Mouse (Mus musculus) CH12.LX (cell line): ENCODE measurements at regions not wholly inside any gene's neighbourhood (a gene's known extent, or its start where the extent isn't known, plus 50 kb on each side); places are given as distances from the start of the nearest gene placed in this dataset.

ENCODE experiments used
- DNase-seq: peaks from one replicate; pipeline ENCODE4 v3.0.0-alpha.2; 2013; ENCODE audit errors: extremely low read depth
- H3K27ac ChIP-seq: 2 replicates; pipeline ENCODE4 v1.5.1; 2012; ENCODE audit warnings: low read depth, mild to moderate bottlenecking, control low read depth, moderate library complexity; ENCODE audit not compliant: insufficient read depth
- H3K27me3 ChIP-seq: replicated peaks from 2 replicates; pipeline ENCODE3; 2012; ENCODE audit warnings: inconsistent platforms
- H3K36me3 ChIP-seq, 2 experiments: replicated peaks in 1 of 2; 2 replicates each; pipeline versions ENCODE3 to v1.6.1; 2012; ENCODE audit warnings: inconsistent platforms in 1 of 2, low read length in 1 of 2, mild to moderate bottlenecking in 1 of 2, mixed read lengths in 1 of 2, moderate library complexity in 1 of 2; ENCODE audit not compliant: control insufficient read depth in 1 of 2, insufficient read depth in 1 of 2
- H3K4me1 ChIP-seq, 2 experiments: 2 replicates each; pipeline ENCODE4 v1.6.1; 2012; ENCODE audit warnings: inconsistent platforms in 1 of 2, moderate library complexity in 1 of 2; ENCODE audit not compliant: insufficient read depth in 2 of 2, control insufficient read depth in 1 of 2
- H3K4me2 ChIP-seq: 2 replicates; pipeline ENCODE4 v1.6.1; 2012; ENCODE audit warnings: low read depth, mild to moderate bottlenecking, control low read depth; ENCODE audit not compliant: poor library complexity, insufficient read depth, severe bottlenecking
- H3K4me3 ChIP-seq, 3 experiments: fragments of 150-350 bp in 1 of 3; sonication (generic) in 1 of 3; replicated peaks in 1 of 3; 2 replicates each; pipeline versions ENCODE3 to v1.5.1; 2011 to 2012; ENCODE audit warnings: low read depth in 2 of 3, low read length in 2 of 3, mild to moderate bottlenecking in 2 of 3, moderate library complexity in 2 of 3, control low read depth in 1 of 3, improper control_type of control experiment in 1 of 3, inconsistent platforms in 1 of 3, mixed read lengths in 1 of 3; ENCODE audit not compliant: poor library complexity in 1 of 3
- H3K79me2 ChIP-seq: replicated peaks from 2 replicates; pipeline ENCODE4 v1.6.1; 2012; ENCODE audit warnings: mild to moderate bottlenecking, moderate library complexity; ENCODE audit not compliant: control insufficient read depth, poor library complexity, insufficient read depth, severe bottlenecking; ENCODE audit errors: extremely low read depth
- H3K9ac ChIP-seq: 2 replicates; pipeline ENCODE4 v1.6.1; 2012; ENCODE audit warnings: low read depth, mild to moderate bottlenecking, control low read depth, moderate library complexity; ENCODE audit not compliant: insufficient read depth
- H3K9me3 ChIP-seq: replicated peaks from 2 replicates; pipeline ENCODE3; 2012; ENCODE audit warnings: low read length, inconsistent platforms, mixed read lengths
- BHLHE40 ChIP-seq: IDR thresholded peaks from 2 replicates; pipeline ENCODE4 v1.6.1; 2011; ENCODE audit warnings: mild to moderate bottlenecking, low read depth, low read length, improper control_type of control experiment
- CTCF ChIP-seq, 2 experiments: IDR thresholded peaks in 1 of 2; conservative IDR thresholded peaks in 1 of 2; 2 replicates each; pipeline ENCODE4 v1.5.1; 2011 to 2012; ENCODE audit warnings: low read depth in 2 of 2, low read length in 2 of 2, improper control_type of control experiment in 1 of 2, inconsistent platforms in 1 of 2, mild to moderate bottlenecking in 1 of 2, moderate library complexity in 1 of 2
- E2F4 ChIP-seq: IDR thresholded peaks from 2 replicates; pipeline ENCODE4 v1.6.1; 2011; ENCODE audit warnings: low read depth, low read length, improper control_type of control experiment; ENCODE audit not compliant: insufficient replicate concordance
- ELF1 ChIP-seq: IDR thresholded peaks from 2 replicates; pipeline ENCODE4 v1.6.1; 2014; ENCODE audit warnings: low read depth, mild to moderate bottlenecking, inconsistent platforms, low read length, improper control_type of control experiment
- EP300 ChIP-seq: IDR thresholded peaks from 2 replicates; pipeline ENCODE4 v1.6.1; 2011; ENCODE audit warnings: low read length, improper control_type of control experiment
- HCFC1 ChIP-seq: IDR thresholded peaks from 2 replicates; pipeline ENCODE4 v1.6.1; 2012; ENCODE audit warnings: low read depth, mild to moderate bottlenecking, inconsistent platforms, low read length, improper control_type of control experiment
- JUND ChIP-seq: conservative IDR thresholded peaks from 2 replicates; pipeline ENCODE4 v1.6.1; 2011; ENCODE audit warnings: low read depth, low read length, improper control_type of control experiment
- KAT2A ChIP-seq: IDR thresholded peaks from 2 replicates; pipeline ENCODE4 v1.6.1; 2012; ENCODE audit warnings: low read length, improper control_type of control experiment, inconsistent platforms; ENCODE audit not compliant: insufficient replicate concordance
- MAX ChIP-seq: IDR thresholded peaks from 2 replicates; pipeline ENCODE4 v1.6.1; 2011; ENCODE audit warnings: low read length, improper control_type of control experiment
- MEF2A ChIP-seq: IDR thresholded peaks from 2 replicates; pipeline ENCODE4 v1.6.1; 2014; ENCODE audit warnings: low read depth, mild to moderate bottlenecking, inconsistent platforms, low read length, improper control_type of control experiment, borderline replicate concordance
- MYC ChIP-seq: IDR thresholded peaks from 2 replicates; pipeline ENCODE4 v1.6.1; 2011; ENCODE audit warnings: low read depth, mild to moderate bottlenecking, improper control_type of control experiment, low read length
- NELFE ChIP-seq: IDR thresholded peaks from 2 replicates; pipeline ENCODE4 v1.6.1; 2011; ENCODE audit warnings: low read depth, low read length, improper control_type of control experiment
- NRF1 ChIP-seq: IDR thresholded peaks from 2 replicates; pipeline ENCODE4 v1.6.1; 2014; ENCODE audit warnings: low read depth, mild to moderate bottlenecking, inconsistent platforms, low read length, improper control_type of control experiment, moderate library complexity
- RAD21 ChIP-seq: IDR thresholded peaks from 2 replicates; pipeline ENCODE4 v1.6.1; 2011; ENCODE audit warnings: low read depth, mild to moderate bottlenecking, low read length, improper control_type of control experiment, moderate library complexity
- RCOR1 ChIP-seq: conservative IDR thresholded peaks from 2 replicates; pipeline ENCODE4 v1.6.1; 2012; ENCODE audit warnings: low read depth, mild to moderate bottlenecking, inconsistent platforms, low read length, improper control_type of control experiment
- SIN3A ChIP-seq: IDR thresholded peaks from 2 replicates; pipeline ENCODE4 v1.6.1; 2012; ENCODE audit warnings: low read length, improper control_type of control experiment, inconsistent platforms
- SMC3 ChIP-seq: IDR thresholded peaks from 2 replicates; pipeline ENCODE4 v1.6.1; 2011; ENCODE audit warnings: low read depth, low read length, improper control_type of control experiment
- UBTF ChIP-seq: IDR thresholded peaks from 2 replicates; pipeline ENCODE4 v1.6.1; 2012; ENCODE audit warnings: low read depth, mild to moderate bottlenecking, inconsistent platforms, low read length, improper control_type of control experiment, moderate library complexity
- USF1 ChIP-seq: IDR thresholded peaks from 2 replicates; pipeline ENCODE4 v1.6.1; 2014; ENCODE audit warnings: low read depth, mild to moderate bottlenecking, inconsistent platforms, low read length, improper control_type of control experiment
- ZMIZ1 ChIP-seq: IDR thresholded peaks from 2 replicates; pipeline ENCODE4 v1.6.1; 2012; ENCODE audit warnings: low read depth, mild to moderate bottlenecking, inconsistent platforms, low read length, improper control_type of control experiment
- ZNF384 ChIP-seq: IDR thresholded peaks from 2 replicates; pipeline ENCODE4 v1.6.1; 2012; ENCODE audit warnings: low read depth, low read length, improper control_type of control experiment, inconsistent platforms
- dilution Hi-C: fragments of 300-500 bp; cut with MboI; formaldehyde crosslinking; loops from 2 replicates; pipeline ENCODE4 v1.14.3; 2020; ENCODE audit warnings: low sequenced_read_pairs; ENCODE audit not compliant: extremely low pct_unique_long_range_greater_than_20kb, extremely low pct_ligation_motif_present
- in situ Hi-C: fragments of 300-500 bp; cut with MboI; formaldehyde crosslinking; loops from 3 replicates; pipeline ENCODE4 v1.14.3; 2019; ENCODE audit warnings: low sequenced_read_pairs, low pct_ligation_motif_present, low pct_unique_long_range_greater_than_20kb, mixed read lengths

DNA sequence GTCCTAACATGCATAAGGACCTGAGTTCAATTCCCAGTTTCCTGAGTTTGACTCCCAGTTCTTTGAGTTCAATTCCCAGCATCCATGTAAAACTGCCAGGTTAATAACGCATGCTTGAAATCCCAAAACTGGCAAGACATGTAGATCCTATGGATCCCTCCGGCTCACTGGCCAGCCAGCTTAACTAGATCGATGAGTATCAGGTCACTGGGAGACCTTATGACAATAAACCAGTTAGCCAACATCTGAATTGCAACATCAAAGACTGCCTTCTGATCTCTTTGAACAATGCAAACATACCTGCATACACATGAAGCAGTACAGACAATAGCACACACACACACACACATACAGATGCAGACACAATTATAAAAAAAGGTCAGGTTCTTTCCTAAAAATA, 762.0 kb upstream of the Cited2 start (continued):
- TF ChIP-seq RCOR1 = no peak

- H3K9me3 ChIP-seq = no peaks in the 10 kb centered on the region
- H3K36me3 ChIP-seq = no peaks in the 10 kb centered on the region
- no peak for DNase-seq
- no peaks in the 10 kb centered on the region for H3K79me2 ChIP-seq
- no peak overlapping the region for H3K4me2 ChIP-seq
- no peak overlapping the region for H3K27ac ChIP-seq
- in situ Hi-C loops (no loop called here), dilution Hi-C loops (no loop called here)
- TF ChIP-seq RAD21 = no peak
- TF ChIP-seq ELF1 = no peak
- no peak for TF ChIP-seq MYC
- TF ChIP-seq MEF2A = no peak
- TF ChIP-seq NRF1 = no peak
- no peak for TF ChIP-seq JUND
- TF ChIP-seq ZMIZ1 = no peak
- no peak for TF ChIP-seq BHLHE40
- TF ChIP-seq E2F4 = no peak
- no peak for TF ChIP-seq RCOR1
- TF ChIP-seq KAT2A = no peak
- TF ChIP-seq EP300 = no peak
- no peak for TF ChIP-seq ZNF384
- TF ChIP-seq MAX = no peak
- no peak for TF ChIP-seq UBTF
- no peak for TF ChIP-seq HCFC1
- TF ChIP-seq CTCF (conservative IDR thresholded peaks at IDR 0.05 in 1 of 2, IDR thresholded peaks at IDR 0.05 in 1 of 2; ENCODE audit: low read depth in 2 of 2, low read length in 2 of 2) = no peak
- no peak for TF ChIP-seq SIN3A
- no peak for TF ChIP-seq NELFE
- TF ChIP-seq SMC3 = no peak
- no peak overlapping the region for H3K4me3 ChIP-seq
- H3K4me1 ChIP-seq = no peaks in the 10 kb centered on the region
- H3K9ac ChIP-seq = no peak overlapping the region
- H3K27me3 ChIP-seq = no peaks in the 10 kb centered on the region
Observed at GRCm38 (mm10) chr10:16962463-16962862, 760.6 kb upstream of the Cited2 start.

GRCm38 (mm10) chr10:16978770-16979169, 744.2 kb upstream of the Cited2 start:
- Histone ChIP-seq H3K9me3 (no peaks in the 10 kb centered on the region), H3K27me3 (no peaks in the 10 kb centered on the region), H3K9ac (no peak overlapping the region), H3K36me3 (no peaks in the 10 kb centered on the region), H3K4me3 (no peak overlapping the region), H3K27ac (no peak overlapping the region), H3K4me2 (no peak overlapping the region), H3K79me2 (no peaks in the 10 kb centered on the region), H3K4me1 (0 out of 4 replicates have a peak, but pooled peaks cover 0 to 3% of the 10 kb centered on the region in 2 experiments)
- DNase-seq = no peak
- dilution Hi-C loops (no loop called here), in situ Hi-C loops (loop anchor here (25.0 kb wide), 1 partner anchor 734 kb away; the partner anchor contains the start of gene Cited2)
- no peak for TF ChIP-seq ELF1
- no peak for TF ChIP-seq USF1
- no peak for TF ChIP-seq RAD21
